Mouse (Mus musculus) CD4-positive helper T cell, adult 2 months (primary cell): ENCODE data around the gene Grn.
"Not testable (repeated sequence)": the region's sequence is repeated elsewhere in the genome, so short reads cannot be mapped to it uniquely, and the experiment has no call there.

Source experiments
- DNase-seq: peaks from one replicate; pipeline ENCODE4 v3.0.0-alpha.2; 2012; ENCODE audit warnings: low read depth, missing footprints, low spot score

The Grn gene

DNA sequence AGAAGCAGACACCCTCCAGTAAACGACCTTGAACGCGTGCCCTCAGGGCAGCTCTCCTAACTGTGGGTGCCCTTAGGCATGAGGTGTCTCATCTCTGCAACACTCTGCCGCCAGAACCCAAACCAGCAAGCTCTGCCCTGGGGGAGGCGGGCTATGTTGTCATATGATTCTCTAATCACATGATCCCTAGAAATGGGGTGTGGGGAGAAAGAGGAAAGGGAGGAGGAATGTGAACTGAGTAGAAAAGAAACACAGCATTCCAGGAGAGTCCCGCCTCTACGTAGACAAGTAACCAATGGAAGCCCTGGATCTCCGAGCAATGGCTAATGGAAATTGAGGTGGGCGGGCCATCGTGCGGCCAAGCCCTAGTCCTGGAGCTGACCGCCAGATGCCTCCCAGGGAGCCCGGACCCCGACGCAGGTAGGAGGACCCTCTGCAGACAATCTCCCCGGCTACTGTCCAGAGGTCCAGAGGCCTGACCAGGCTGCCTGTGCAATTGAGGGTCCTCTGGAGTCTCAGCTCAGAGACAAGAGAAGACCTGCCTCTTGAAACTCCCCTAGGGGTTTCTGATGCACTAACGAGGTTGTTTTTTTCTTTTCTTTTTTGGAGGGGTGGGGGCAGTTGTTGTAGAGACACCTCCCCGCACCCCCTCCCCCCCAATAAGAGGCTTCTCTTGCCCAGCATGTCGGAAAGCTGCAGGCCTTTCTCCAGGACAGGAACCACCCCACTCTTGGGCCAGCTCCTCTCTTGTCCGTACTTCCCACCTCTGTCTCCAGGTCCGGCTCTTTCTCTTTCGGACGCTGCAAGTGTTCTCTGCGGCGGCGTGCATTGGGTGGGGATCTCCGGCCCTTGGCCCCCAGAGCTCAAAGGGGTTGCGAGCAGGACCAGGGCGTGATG, at the start of gene Grn:
Grn (plus strand) TSS at position 195 of the 897 bp plus-strand sequence.
- peak; percentile 81 for DNase-seq

DNA sequence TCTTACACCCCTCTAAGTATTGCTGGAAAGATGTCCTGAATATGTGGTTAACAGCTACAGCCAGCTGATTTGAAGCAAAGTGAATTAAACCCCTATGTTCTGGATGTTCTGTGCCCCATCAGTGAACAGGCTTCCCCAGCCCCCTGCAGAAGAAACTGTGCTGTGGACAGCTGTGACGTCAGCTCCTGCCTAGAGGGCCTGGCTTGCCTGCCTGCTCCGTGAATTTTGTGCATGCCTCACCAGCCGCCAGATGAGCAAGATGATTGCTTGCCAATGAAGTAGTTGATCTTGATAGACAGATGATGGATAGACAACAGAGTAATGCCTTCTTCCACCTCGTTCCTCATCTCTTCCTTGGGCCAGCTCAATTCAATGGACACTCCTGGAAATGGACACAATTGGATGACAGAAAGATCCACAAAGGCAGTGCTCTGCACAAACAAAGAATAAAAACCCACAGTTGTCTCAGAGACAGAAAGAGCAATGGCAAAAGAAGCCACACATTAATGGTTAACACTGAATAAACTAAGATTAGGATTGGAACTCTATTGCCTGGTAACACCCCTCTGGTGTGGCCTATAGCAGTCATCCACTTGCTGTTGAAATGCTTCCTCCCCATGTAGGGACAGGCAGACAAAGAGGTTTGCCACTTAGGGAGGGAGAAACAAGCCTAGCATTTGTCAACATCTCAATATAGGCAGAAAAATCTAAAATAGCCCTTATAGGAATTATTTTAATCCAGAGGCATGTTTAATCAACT, 48.6 kb upstream of the Grn start:
- DNase-seq, result no peak

GRCm38 (mm10) chr11:102382794-102383193, 47.3 kb upstream of the Grn start:
- no peak for DNase-seq

GRCm38 (mm10) chr11:102383365-102384136, 46.6 kb upstream of the Grn start:
- no peak for DNase-seq

DNA sequence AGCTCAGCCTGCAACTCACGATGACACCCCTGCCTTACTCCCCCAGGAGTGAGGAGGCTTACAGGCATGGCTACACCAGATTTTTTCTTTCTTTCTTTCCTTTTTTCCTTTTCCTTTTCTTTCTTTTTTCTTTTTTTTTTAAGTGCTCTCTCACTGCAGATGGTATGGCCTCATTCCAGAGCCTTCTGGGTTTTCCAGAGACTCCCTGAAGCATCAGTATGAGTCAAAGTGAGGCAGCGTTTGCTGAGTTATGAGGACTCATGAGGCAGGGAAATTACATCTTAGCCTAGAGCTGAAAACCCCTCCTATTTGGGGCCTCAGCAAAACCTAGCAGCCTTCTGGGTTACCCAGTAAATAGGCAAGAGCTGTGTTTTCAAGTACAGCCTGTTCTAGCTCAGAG, 45.7 kb upstream of the Grn start:
- DNase-seq, result no peak

GRCm38 (mm10) chr11:102385075-102385474, 45.0 kb upstream of the Grn start:
- no peak for DNase-seq

- no peak for DNase-seq
These were observed 44.0 kb upstream of the Grn start for GRCm38 (mm10) chr11:102386121-102386520.

GRCm38 (mm10) chr11:102389436-102389835, 40.7 kb upstream of the Grn start:
- DNase-seq, result not testable (repeated sequence)

- no peak for DNase-seq
These were observed 37.5 kb upstream of the Grn start for GRCm38 (mm10) chr11:102392441-102393237.

- peak; percentile 81 for DNase-seq
These were observed 36.9 kb upstream of the Grn start, which contains the start of gene Rundc3a for GRCm38 (mm10) chr11:102393238-102393634. Rundc3a (plus strand) TSS chr11:102393403.

DNA sequence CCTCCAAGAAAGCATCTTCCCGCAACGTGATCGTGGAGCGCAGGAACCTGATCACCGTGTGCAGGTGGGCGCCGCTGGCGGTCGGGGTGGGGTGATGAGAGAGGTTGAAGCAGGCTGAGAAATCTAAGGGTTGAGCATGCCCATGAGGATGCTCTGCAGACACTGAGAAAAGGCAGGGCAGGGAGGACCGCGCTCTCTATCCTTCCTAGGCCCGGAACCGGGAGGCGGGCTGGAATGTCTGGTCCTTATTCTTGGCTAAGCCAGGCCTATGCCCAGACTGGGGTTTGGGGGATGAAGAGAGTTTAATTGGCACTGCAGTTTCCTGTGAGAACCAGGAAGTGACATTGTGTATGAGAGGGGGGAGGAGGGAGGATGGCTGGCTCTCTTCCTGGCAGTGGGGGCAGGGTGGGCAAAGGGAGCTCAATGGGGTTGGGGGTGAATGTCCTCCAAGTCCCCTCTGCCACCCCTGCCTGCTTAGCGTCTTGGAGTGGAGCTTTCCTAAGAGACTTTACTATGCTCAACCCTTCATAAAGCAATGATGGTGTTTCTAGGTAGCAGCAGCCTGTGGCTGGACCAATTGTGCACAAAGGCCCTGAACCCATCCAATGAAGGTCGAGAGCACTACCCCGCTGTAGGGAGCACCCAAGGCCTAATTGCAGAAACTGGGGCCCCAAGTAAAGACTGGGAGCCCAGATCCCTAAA, 36.2 kb upstream of the Grn start:
- no peak for DNase-seq

- no peak for DNase-seq
These were observed 35.5 kb upstream of the Grn start for GRCm38 (mm10) chr11:102394421-102395124.

DNA sequence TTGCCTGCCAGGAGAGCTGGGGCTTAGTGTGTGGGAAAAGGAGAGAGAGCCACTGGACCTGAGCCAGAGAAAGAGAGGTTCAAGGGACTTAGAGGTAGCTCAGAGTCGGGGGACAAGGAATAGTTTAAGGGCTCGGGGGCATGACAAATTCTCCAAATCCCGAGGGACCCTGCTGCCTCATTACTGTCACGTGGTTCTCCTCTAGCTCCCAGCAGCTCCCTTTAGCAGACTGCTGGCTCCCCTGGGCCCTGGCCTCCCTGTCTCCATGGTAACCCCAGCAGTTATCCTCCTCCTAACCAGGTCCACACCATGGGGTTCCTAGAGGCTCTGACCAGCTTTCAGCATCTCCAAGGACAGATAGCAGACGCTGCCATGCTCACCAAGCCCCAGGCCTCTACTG, 34.9 kb upstream of the Grn start:
- DNase-seq, result no peak

DNA sequence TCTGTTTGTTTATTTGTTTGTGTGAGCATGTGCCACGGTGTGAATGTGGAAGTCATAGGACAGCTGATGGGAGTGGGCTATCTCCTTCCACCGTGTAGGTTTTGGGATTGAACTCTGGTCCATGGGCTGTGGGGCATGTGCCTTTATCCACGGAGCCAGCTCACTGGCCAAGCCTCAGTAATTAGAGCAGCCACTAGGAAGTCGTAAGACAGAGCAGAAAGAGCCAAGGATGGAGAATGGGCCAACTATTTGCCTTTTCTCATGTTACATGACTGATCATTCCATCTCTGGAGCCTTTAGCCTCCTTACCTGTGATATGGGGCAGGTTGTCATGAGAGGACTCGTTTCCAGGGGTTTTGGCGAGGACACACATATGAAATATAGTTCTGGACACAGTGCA, 33.9 kb upstream of the Grn start:
- DNase-seq, result no peak

DNA sequence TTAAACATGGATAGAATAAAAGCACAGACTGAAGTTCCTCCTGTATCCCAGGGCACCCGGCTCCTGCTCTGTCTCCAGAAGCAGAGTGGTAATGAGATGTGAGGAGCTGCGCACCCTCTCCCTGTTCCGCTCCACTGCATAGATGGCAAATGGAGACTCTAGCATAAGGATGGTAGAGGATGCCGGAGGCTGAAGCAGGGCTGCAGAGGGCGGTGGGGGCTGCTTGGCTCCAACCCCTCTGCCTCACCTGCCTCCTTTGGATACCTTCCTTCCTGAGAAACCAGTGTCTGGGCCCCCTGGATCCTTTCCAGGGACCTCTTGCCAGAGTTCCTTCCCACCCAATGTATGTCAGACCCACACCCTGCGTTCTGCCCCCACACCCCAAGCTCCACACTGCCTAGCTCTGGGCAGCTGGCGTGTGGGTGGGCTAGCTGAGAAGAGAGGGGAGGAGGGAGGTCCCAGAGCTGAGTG, 33.4 kb upstream of the Grn start:
- no peak for DNase-seq

GRCm38 (mm10) chr11:102398007-102398825, 31.9 kb upstream of the Grn start:
- DNase-seq, result no peak

- DNase-seq, result no peak
These were observed 31.0 kb upstream of the Grn start for GRCm38 (mm10) chr11:102399107-102399506.

- no peak for DNase-seq
These were observed 30.5 kb upstream of the Grn start for GRCm38 (mm10) chr11:102399610-102400072.
